Mouse (Mus musculus) intestine, embryonic 16.5 days (tissue): ENCODE data around the gene Gm5447. TPM values are rescaled to one million over a fixed set of nuclear protein-coding genes. Genes with fewer than 3 reads are reported as not detected.

Source experiments
- ATAC-seq: fragments of 200-750 bp; cut with Nextera tagmentation; 2 replicates; pipeline ENCODE4 v1.8.0; 2017; ENCODE audit warnings: moderate TSS enrichment, moderate library complexity
- H3K27ac ChIP-seq: fragments of 300-500 bp; sonication (generic); 2 replicates; pipeline ENCODE4 v1.5.1; 2014; ENCODE audit warnings: mild to moderate bottlenecking, low read length
- H3K27me3 ChIP-seq: fragments of 300-500 bp; sonication (generic); replicated peaks from 2 replicates; pipeline ENCODE4 v1.6.1; 2014; ENCODE audit warnings: low read length, control low read depth, mixed read lengths; ENCODE audit not compliant: control insufficient read depth, insufficient read depth
- H3K36me3 ChIP-seq: fragments of 300-500 bp; sonication (generic); 2 replicates; pipeline ENCODE4 v1.6.1; 2014; ENCODE audit warnings: low read length, control low read depth; ENCODE audit not compliant: control insufficient read depth, insufficient read depth
- H3K4me1 ChIP-seq: fragments of 300-500 bp; sonication (generic); 2 replicates; pipeline ENCODE4 v1.6.1; 2014; ENCODE audit warnings: low read length, control low read depth, mixed read lengths; ENCODE audit not compliant: control insufficient read depth, insufficient read depth
- H3K4me2 ChIP-seq: fragments of 300-500 bp; sonication (generic); 2 replicates; pipeline ENCODE4 v1.6.1; 2014; ENCODE audit warnings: low read depth, low read length, control low read depth
- H3K4me3 ChIP-seq: fragments of 300-500 bp; sonication (generic); 2 replicates; pipeline ENCODE4 v1.5.1; 2014; ENCODE audit warnings: mild to moderate bottlenecking, low read length
- H3K9ac ChIP-seq: fragments of 300-500 bp; sonication (generic); 2 replicates; pipeline ENCODE4 v1.6.1; 2014; ENCODE audit warnings: low read depth, low read length
- H3K9me3 ChIP-seq: fragments of 300-500 bp; sonication (generic); 2 replicates; pipeline ENCODE4 v1.6.1; 2016; ENCODE audit warnings: low read length, control low read depth; ENCODE audit not compliant: control insufficient read depth
- WGBS: fragments of 180-500 bp; shearing (Covaris S2); extraction: QIAGEN DNeasy Blood & Tissue Kit; methylation state at CpG from one replicate; pipeline ENCODE4 v1.1.7; 2014; 5-methylcytosine and 5-hydroxymethylcytosine counted together
- polyA plus RNA-seq: library from polyadenylated mRNA; unstranded; fragments of >200 nt; fragmentation: Nextera tagmentation; extraction: Ambion mirVana; gene quantifications from 2 replicates; pipeline ENCODE4 v1.2.1, GENCODE M21; 2015

Gm5447 gene
- polyA plus RNA-seq, 1 experiment from 2014 or later, result 0.20 TPM

DNA sequence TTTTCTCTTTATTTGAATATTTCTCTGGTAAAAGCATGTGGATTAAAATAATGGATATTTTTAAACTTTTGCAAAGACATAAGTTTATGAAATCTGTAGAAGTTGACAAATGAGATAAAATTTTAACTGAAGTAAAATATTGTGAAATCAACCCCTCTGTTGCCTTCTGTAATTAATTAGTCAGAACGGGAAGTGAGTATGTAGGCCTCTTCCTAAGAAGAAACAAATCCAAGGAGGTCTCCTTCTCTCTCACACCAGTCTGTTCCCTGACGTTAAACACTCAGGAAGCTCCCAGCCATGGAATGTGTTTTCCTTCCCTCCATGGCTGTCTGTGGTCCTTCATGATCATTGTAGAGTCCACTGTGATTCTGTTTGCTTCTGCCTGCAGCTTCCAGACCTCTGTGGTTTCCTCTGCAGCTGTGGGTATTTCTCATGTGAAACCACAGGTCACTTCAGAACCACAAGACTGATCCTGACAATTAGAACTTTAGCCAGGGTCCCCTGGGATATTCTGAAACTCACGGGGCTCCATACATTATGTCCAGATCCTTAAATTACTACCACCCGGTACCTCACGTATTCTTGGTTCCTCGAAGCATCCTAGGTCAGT is 20.4 kb downstream of the Gm5447 start:
- Histone ChIP-seq H3K27ac (peak overlapping the region; percentile 41; the same call in 1 of the 2 replicates), H3K4me3 (no peak overlapping the region), H3K9me3 (no peaks in the 10 kb centered on the region), H3K27me3 (no peaks in the 10 kb centered on the region), H3K36me3 (no peaks in the 10 kb centered on the region), H3K4me1 (0 out of 2 replicates have a peak, but pooled peaks cover 6% of the 10 kb centered on the region), H3K9ac (no peak overlapping the region), H3K4me2 (no peak overlapping the region)
- 74% methylated on average over 6 of the region's 6 CpGs for WGBS
- ATAC-seq, result no peak

DNA sequence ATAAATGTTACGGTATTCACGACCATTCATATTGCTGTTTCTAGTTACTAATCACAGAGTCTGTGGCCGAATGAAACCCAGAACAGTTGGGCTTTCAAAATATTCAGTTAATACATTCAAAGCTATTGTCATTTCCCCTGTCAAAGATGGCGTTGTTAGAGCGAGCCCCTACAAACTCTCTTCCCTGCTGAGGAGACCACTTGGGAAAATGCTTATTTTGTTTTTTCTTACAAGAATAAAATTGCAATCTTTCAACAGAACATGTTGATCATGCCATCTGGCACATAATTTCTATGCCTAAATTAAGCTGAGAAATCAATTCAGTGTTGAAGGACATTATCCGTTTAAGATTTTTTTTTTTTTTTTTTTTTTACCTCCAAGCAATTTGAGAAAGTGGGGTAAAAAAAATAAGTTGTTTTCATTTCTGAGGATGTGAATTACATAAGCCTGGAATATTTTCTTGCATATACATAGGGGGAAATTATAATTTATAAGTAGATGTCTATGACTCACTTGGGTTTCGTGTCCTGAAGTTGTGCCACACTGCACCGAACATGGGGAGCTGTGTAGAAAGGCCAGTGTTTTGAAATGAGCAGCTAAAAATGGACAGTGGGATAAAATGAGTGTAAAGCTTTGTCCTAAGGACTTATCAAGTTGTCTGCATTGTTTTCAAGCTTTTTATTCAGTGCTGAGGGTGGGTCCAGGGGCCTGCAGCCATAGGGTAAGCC is 23.7 kb downstream of the Gm5447 start:
- Histone ChIP-seq H3K27me3 (no peaks in the 10 kb centered on the region), H3K4me3 (no peak overlapping the region), H3K4me1 (no peaks in the 10 kb centered on the region), H3K27ac (no peak overlapping the region), H3K4me2 (no peak overlapping the region), H3K36me3 (no peaks in the 10 kb centered on the region), H3K9ac (no peak overlapping the region), H3K9me3 (no peaks in the 10 kb centered on the region)
- WGBS, result 81% methylated on average over 8 of the region's 8 CpGs
- no peak for ATAC-seq

DNA sequence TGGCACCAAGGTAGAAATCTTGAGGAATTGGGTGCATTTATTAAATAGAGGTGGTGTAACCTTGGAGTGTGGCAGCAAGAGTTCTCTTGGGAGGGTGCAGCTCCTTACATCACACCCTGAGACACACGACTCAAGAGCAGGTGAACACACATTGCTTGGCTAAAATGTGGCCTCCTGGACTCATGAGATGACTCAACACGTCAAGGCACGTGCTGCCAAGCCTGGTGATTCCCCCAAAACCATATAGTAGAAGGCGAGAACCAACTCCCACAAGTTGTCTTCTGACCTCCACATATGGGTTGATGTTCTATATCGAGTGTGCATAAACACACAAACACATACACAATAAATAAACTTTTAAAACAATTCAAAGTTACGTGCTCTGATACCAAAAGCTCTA is 25.8 kb downstream of the Gm5447 start:
- H3K9me3 ChIP-seq, result no peaks in the 10 kb centered on the region
- H3K4me3 ChIP-seq, result no peak overlapping the region
- H3K27me3 ChIP-seq, result no peaks in the 10 kb centered on the region
- no peak overlapping the region for H3K27ac ChIP-seq
- WGBS, result 89% methylated on average over 6 of the region's 6 CpGs
- no peak overlapping the region for H3K4me2 ChIP-seq
- ATAC-seq, result no peak
- no peaks in the 10 kb centered on the region for H3K4me1 ChIP-seq
- H3K9ac ChIP-seq, result no peak overlapping the region
- H3K36me3 ChIP-seq, result no peaks in the 10 kb centered on the region

DNA sequence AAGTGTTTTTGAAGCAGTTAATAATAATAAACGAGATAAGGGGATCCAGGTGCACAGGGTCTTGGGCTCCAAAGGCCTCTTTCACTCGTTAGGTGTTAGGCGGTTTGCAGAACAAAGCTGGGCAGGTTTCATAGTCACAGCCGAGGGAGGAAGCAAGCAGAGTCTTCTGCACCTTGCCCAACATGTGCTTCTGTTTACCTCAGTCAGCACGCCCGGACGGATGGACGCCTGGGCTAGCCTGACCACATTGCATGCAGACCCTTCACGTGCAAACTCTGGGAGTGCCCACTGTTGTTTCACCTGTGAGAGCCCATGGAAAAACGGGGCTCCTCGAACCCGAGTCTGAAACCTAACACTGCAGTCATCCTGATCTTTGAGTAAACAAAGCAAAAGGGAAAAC is 30.5 kb downstream of the Gm5447 start:
- H3K9me3 ChIP-seq, result no peaks in the 10 kb centered on the region
- H3K9ac ChIP-seq, result no peak overlapping the region
- H3K4me2 ChIP-seq, result peak overlapping the region; percentile 37
- H3K36me3 ChIP-seq, result no peaks in the 10 kb centered on the region
- ATAC-seq, result no peak
- 40% methylated on average over 12 of the region's 12 CpGs for WGBS
- no peaks in the 10 kb centered on the region for H3K27me3 ChIP-seq
- H3K27ac ChIP-seq, result no peak overlapping the region
- H3K4me3 ChIP-seq, result peak overlapping the region; percentile 22
- H3K4me1 ChIP-seq, result no peaks in the 10 kb centered on the region

DNA sequence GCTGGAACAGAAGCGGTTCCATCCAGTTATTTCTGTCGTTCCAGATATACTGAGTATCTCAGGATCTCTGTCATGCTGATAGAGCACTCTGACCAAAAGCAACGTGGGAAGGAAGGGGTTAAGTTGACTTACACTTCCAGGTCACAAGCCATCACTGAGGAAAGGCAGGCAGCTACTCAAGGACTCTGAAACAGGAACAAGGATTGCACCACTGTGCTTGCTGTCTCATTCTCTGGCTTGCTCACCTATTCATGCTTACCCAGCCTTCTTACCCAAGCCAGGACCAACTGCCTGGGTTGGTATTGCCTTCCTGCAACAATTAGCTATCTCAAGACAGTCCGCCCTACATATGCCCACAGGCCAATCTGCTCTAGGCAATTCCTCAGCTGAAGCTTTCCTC is 31.0 kb downstream of the Gm5447 start:
- H3K9ac ChIP-seq, result no peak overlapping the region
- WGBS, result 59% methylated on average over 4 of the region's 4 CpGs
- no peaks in the 10 kb centered on the region for H3K4me1 ChIP-seq
- no peak for ATAC-seq
- no peaks in the 10 kb centered on the region for H3K9me3 ChIP-seq
- peak overlapping the region; percentile 37 for H3K4me2 ChIP-seq
- no peaks in the 10 kb centered on the region for H3K27me3 ChIP-seq
- H3K27ac ChIP-seq, result no peak overlapping the region
- peak overlapping the region; percentile 22 for H3K4me3 ChIP-seq
- no peaks in the 10 kb centered on the region for H3K36me3 ChIP-seq

DNA sequence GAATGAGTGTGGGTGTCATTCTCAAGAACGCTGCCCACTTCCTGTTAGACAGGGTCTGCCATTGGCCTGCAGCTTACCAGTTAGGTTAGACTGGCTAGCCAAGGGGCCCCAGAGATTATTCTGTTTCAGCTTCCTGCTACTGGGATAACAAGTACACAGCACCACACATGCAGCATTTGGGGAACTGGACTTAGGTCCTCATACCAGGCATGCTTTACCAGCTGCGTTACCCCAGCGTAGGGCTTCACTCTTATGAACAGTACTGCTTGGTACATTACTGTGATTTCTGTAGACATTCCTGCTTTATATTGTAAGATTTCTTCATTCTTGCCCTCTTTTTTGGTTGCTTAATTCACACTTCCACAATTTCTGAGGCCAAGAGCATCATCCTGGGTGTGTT is 43.5 kb downstream of the Gm5447 start:
- Histone ChIP-seq H3K27me3 (no peaks in the 10 kb centered on the region), H3K4me3 (no peak overlapping the region), H3K27ac (no peak overlapping the region), H3K4me2 (no peak overlapping the region), H3K4me1 (no peaks in the 10 kb centered on the region; the same call in 1 of the 2 replicates), H3K9ac (no peak overlapping the region), H3K36me3 (no peaks in the 10 kb centered on the region), H3K9me3 (no peaks in the 10 kb centered on the region)
- no peak for ATAC-seq
- WGBS, result 94% methylated on average over 3 of the region's 3 CpGs

DNA sequence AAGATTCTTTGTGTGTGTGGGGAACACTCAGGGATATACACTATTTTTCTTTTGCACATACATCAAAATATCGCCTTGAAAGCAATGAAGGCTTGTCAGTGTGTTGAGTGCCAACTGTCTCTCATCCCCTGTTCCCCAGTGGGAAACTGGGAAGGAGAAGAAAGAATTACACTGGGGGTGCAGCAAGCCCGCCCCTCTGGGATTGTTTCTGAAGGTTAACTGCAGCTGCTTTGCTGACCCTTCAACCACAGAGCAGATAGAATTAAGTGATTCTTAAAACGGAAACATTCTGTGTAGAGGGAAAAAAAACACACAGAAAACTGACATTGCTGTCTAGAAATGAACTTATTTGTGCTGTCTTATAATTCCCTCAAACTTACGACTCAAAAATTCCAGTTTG is 47.5 kb downstream of the Gm5447 start:
- Histone ChIP-seq H3K4me2 (no peak overlapping the region), H3K9me3 (no peaks in the 10 kb centered on the region), H3K36me3 (no peaks in the 10 kb centered on the region), H3K4me1 (no peaks in the 10 kb centered on the region; the same call in 1 of the 2 replicates), H3K4me3 (no peak overlapping the region), H3K9ac (no peak overlapping the region), H3K27ac (no peak overlapping the region), H3K27me3 (no peaks in the 10 kb centered on the region)
- 49% methylated on average over 4 of the region's 4 CpGs for WGBS
- ATAC-seq, result no peak

DNA sequence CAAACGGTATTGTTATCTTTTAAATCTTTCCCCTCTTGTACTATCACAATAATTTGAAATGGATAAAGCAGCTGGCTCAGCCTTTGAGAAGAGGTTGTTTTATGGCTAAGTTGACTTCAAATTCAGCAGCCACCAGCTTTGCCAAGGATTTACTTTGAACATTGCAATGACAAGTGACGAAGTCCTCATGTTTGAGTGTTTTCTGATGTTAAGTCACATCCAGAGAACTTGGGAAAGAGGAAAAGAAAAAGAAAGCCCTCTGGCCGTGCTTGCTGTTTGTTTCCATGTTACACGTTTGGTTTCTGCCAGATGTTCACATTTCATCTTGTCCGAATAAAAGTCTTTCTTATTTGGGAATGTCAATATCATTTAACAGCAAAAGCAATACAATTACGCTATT is 47.9 kb downstream of the Gm5447 start:
- no peak overlapping the region for H3K4me2 ChIP-seq
- no peak overlapping the region for H3K4me3 ChIP-seq
- H3K27ac ChIP-seq, result no peak overlapping the region
- H3K9ac ChIP-seq, result no peak overlapping the region
- WGBS, result 38% methylated on average over 6 of the region's 6 CpGs
- no peaks in the 10 kb centered on the region for H3K9me3 ChIP-seq
- no peaks in the 10 kb centered on the region; the same call in 1 of the 2 replicates for H3K4me1 ChIP-seq
- no peaks in the 10 kb centered on the region for H3K27me3 ChIP-seq
- no peaks in the 10 kb centered on the region for H3K36me3 ChIP-seq
- ATAC-seq, result no peak

DNA sequence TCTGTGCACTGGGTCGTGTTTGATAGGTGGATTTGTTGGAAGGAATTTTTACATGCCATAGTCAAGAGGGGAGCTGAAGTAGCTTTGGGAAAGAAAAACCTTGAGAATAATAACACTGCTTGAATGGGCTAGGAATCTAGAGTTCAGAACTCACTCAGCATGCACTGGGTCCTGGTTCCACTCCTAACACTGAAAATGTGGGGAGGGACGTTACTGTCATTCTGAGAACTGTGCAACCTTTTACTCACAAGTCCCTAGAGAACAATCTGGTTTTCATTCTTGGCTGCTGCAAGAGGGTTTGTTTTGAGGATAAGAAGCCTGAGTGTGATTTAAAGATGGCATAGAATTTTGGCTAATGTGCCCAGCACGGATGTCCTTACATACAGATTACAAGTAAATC is 49.7 kb downstream of the Gm5447 start:
- no peaks in the 10 kb centered on the region for H3K36me3 ChIP-seq
- H3K27ac ChIP-seq, result no peak overlapping the region
- H3K9me3 ChIP-seq, result no peaks in the 10 kb centered on the region
- H3K4me2 ChIP-seq, result no peak overlapping the region
- no peaks in the 10 kb centered on the region for H3K27me3 ChIP-seq
- 81% methylated on average over 3 of the region's 3 CpGs for WGBS
- no peak for ATAC-seq
- no peak overlapping the region for H3K9ac ChIP-seq
- no peaks in the 10 kb centered on the region; the same call in 1 of the 2 replicates for H3K4me1 ChIP-seq
- no peak overlapping the region for H3K4me3 ChIP-seq
